Mouse (Mus musculus): ENCODE results near the gene Ccnjl.

- no peak for TF ChIP-seq CTCF (IDR thresholded peaks at IDR 0.05; ENCODE audit: extremely low read depth, insufficient read length, insufficient replicate concordance, low read depth, low read length)
- no peak for TF ChIP-seq POLR2A (IDR thresholded peaks at IDR 0.05; ENCODE audit: low read depth, low read length)
Measured at GRCm38 (mm10) chr11:43575376-43576151, 47.0 kb downstream of the Ccnjl start.
